Mouse (Mus musculus) adrenal gland, postnatal 4 days (tissue): ENCODE data around the gene Gm42906. TPM values are rescaled to one million over a fixed set of nuclear protein-coding genes. Genes with fewer than 3 reads are reported as not detected.

Experiments
- DNase-seq, 2 experiments: peaks; one replicate each; pipeline ENCODE4 v3.0.0; 2021 to 2022; ENCODE audit warnings: low spot score in 2 of 2, mixed read lengths in 2 of 2
- total RNA-seq, 2 experiments: library from RNA; stranded (reverse); gene quantifications; 2 replicates each; pipeline ENCODE4 v1.2.3; 2021

Gm42906 gene
- total RNA-seq, 2 experiments from 2014 or later = not detected

GRCm38 (mm10) chr5:151074282-151074681, 353.7 kb downstream of the Gm42906 start:
- DNase-seq = no peak

- no peak for DNase-seq
These were observed 356.5 kb downstream of the Gm42906 start for GRCm38 (mm10) chr5:151071430-151071829.

GRCm38 (mm10) chr5:151070896-151071295, 357.1 kb downstream of the Gm42906 start:
- DNase-seq = no peak

GRCm38 (mm10) chr5:151069569-151069968, 358.4 kb downstream of the Gm42906 start:
- no peak for DNase-seq

- DNase-seq = no peak
These were observed 361.9 kb downstream of the Gm42906 start for GRCm38 (mm10) chr5:151066016-151066415.

- DNase-seq = no peak
These were observed 362.7 kb downstream of the Gm42906 start for GRCm38 (mm10) chr5:151065228-151065627.

- DNase-seq = no peak
These were observed 366.0 kb downstream of the Gm42906 start for GRCm38 (mm10) chr5:151061942-151062341.

GRCm38 (mm10) chr5:151060476-151060875, 367.5 kb downstream of the Gm42906 start:
- no peak for DNase-seq

- DNase-seq = no peak
These were observed 368.2 kb downstream of the Gm42906 start for GRCm38 (mm10) chr5:151059772-151060171.

GRCm38 (mm10) chr5:151059352-151059751, 368.6 kb downstream of the Gm42906 start:
- DNase-seq = no peak

- DNase-seq = no peak
These were observed 370.2 kb downstream of the Gm42906 start for GRCm38 (mm10) chr5:151057716-151058115.

- no peak for DNase-seq
These were observed 371.1 kb downstream of the Gm42906 start for GRCm38 (mm10) chr5:151056920-151057294.

- no peak for DNase-seq
These were observed 371.6 kb downstream of the Gm42906 start for GRCm38 (mm10) chr5:151056255-151056919.

GRCm38 (mm10) chr5:151055426-151056090, 372.4 kb downstream of the Gm42906 start:
- DNase-seq = no peak

GRCm38 (mm10) chr5:151054743-151055114, 373.2 kb downstream of the Gm42906 start:
- DNase-seq = no peak

- no peak for DNase-seq
These were observed 373.7 kb downstream of the Gm42906 start for GRCm38 (mm10) chr5:151054100-151054742.

- DNase-seq = no peak
These were observed 374.8 kb downstream of the Gm42906 start for GRCm38 (mm10) chr5:151053190-151053589.

- DNase-seq = no peak
These were observed 375.6 kb downstream of the Gm42906 start for GRCm38 (mm10) chr5:151052331-151052730.

GRCm38 (mm10) chr5:151047488-151047887, 380.5 kb downstream of the Gm42906 start:
- no peak for DNase-seq

GRCm38 (mm10) chr5:151046917-151047316, 381.0 kb downstream of the Gm42906 start:
- DNase-seq = no peak

- no peak for DNase-seq
These were observed 381.8 kb downstream of the Gm42906 start for GRCm38 (mm10) chr5:151046131-151046530.

GRCm38 (mm10) chr5:151042911-151043310, 385.1 kb downstream of the Gm42906 start:
- no peak for DNase-seq
